Mouse (Mus musculus) MEL (cell line): ENCODE measurements at regions not wholly inside any gene's neighbourhood (a gene's known extent, or its start where the extent isn't known, plus 50 kb on each side); places are given as distances from the start of the nearest gene placed in this dataset.

Experiments
- DNase-seq: peaks from one replicate; pipeline ENCODE4 v3.0.0; 2011; ENCODE audit warnings: low read depth, low spot score
- H3K27ac ChIP-seq: 2 replicates; pipeline ENCODE4 v1.5.1; 2012; ENCODE audit warnings: low read depth, mild to moderate bottlenecking, control low read depth, low read length, moderate library complexity; ENCODE audit not compliant: control insufficient read depth
- H3K27me3 ChIP-seq, 2 experiments: fragments of 150-350 bp in 1 of 2; sonication (generic) in 1 of 2; 2 replicates each; pipeline ENCODE4 v1.6.1; 2012; ENCODE audit warnings: low read length in 2 of 2, mild to moderate bottlenecking in 2 of 2, improper control_type of control experiment in 1 of 2, moderate library complexity in 1 of 2; ENCODE audit not compliant: insufficient read depth in 2 of 2, control insufficient read depth in 1 of 2
- H3K36me3 ChIP-seq, 2 experiments: 2 replicates each; pipeline ENCODE4 v1.6.1; 2012 to 2014; ENCODE audit warnings: low read length in 2 of 2, improper control_type of control experiment in 1 of 2, inconsistent platforms in 1 of 2, mild to moderate bottlenecking in 1 of 2; ENCODE audit not compliant: insufficient read depth in 2 of 2, control insufficient read depth in 1 of 2
- H3K4me1 ChIP-seq, 2 experiments: fragments of 150-350 bp in 1 of 2; sonication (generic) in 1 of 2; 2 replicates each; pipeline ENCODE4 v1.6.1; 2012; ENCODE audit warnings: low read length in 2 of 2, improper control_type of control experiment in 1 of 2, mild to moderate bottlenecking in 1 of 2; ENCODE audit not compliant: insufficient read depth in 2 of 2, control insufficient read depth in 1 of 2
- H3K4me3 ChIP-seq, 2 experiments: fragments of 150-350 bp in 1 of 2; sonication (generic) in 1 of 2; 2 replicates each; pipeline ENCODE4 v1.5.1; 2012; ENCODE audit warnings: low read depth in 2 of 2, low read length in 2 of 2, mild to moderate bottlenecking in 2 of 2, moderate library complexity in 2 of 2, control low read depth in 1 of 2, improper control_type of control experiment in 1 of 2; ENCODE audit not compliant: control insufficient read depth in 1 of 2, insufficient read depth in 1 of 2
- H3K79me2 ChIP-seq: 2 replicates; pipeline ENCODE4 v1.6.1; 2012; ENCODE audit warnings: mild to moderate bottlenecking, low read length, moderate library complexity; ENCODE audit not compliant: control insufficient read depth, poor library complexity, insufficient read depth
- H3K9ac ChIP-seq: 2 replicates; pipeline ENCODE4 v1.6.1; 2012; ENCODE audit warnings: low read depth, mild to moderate bottlenecking, control low read depth, low read length, moderate library complexity; ENCODE audit not compliant: control insufficient read depth, poor library complexity, severe bottlenecking
- H3K9me3 ChIP-seq: fragments of 150-350 bp; sonication (generic); replicated peaks from 2 replicates; pipeline ENCODE4 v1.6.1; 2012; ENCODE audit warnings: mild to moderate bottlenecking, low read length, improper control_type of control experiment, moderate library complexity; ENCODE audit not compliant: insufficient read depth
- CHD1 ChIP-seq: IDR thresholded peaks from 2 replicates; pipeline ENCODE4 v1.6.1; 2012; ENCODE audit warnings: low read depth, mild to moderate bottlenecking, inconsistent platforms, low read length, improper control_type of control experiment
- E2F4 ChIP-seq: IDR thresholded peaks from 2 replicates; pipeline ENCODE4 v1.6.1; 2011; ENCODE audit warnings: low read depth, low read length, improper control_type of control experiment, borderline replicate concordance
- ETS1 ChIP-seq: IDR thresholded peaks from 2 replicates; pipeline ENCODE4 v1.6.1; 2012; ENCODE audit warnings: low read depth, mild to moderate bottlenecking, inconsistent platforms, low read length, improper control_type of control experiment, moderate library complexity
- GATA1 ChIP-seq: IDR thresholded peaks from 2 replicates; pipeline ENCODE4 v1.6.1; 2011; ENCODE audit warnings: low read depth, low read length, improper control_type of control experiment
- HCFC1 ChIP-seq: IDR thresholded peaks from 2 replicates; pipeline ENCODE4 v1.6.1; 2012; ENCODE audit warnings: low read depth, mild to moderate bottlenecking, inconsistent platforms, low read length, improper control_type of control experiment, moderate library complexity
- KAT2A ChIP-seq: conservative IDR thresholded peaks from 2 replicates; pipeline ENCODE4 v1.6.1; 2012; ENCODE audit warnings: low read depth, low read length, improper control_type of control experiment, inconsistent platforms
- MAFK ChIP-seq: IDR thresholded peaks from 2 replicates; pipeline ENCODE4 v1.6.1; 2011; ENCODE audit warnings: low read depth, mild to moderate bottlenecking, low read length, improper control_type of control experiment, borderline replicate concordance
- MAZ ChIP-seq: IDR thresholded peaks from 2 replicates; pipeline ENCODE4 v1.6.1; 2012; ENCODE audit warnings: low read depth, mild to moderate bottlenecking, inconsistent platforms, low read length, improper control_type of control experiment
- MXI1 ChIP-seq: IDR thresholded peaks from 2 replicates; pipeline ENCODE4 v1.6.1; 2011; ENCODE audit warnings: mild to moderate bottlenecking, low read depth, low read length, improper control_type of control experiment
- MYB ChIP-seq: IDR thresholded peaks from 2 replicates; pipeline ENCODE4 v1.6.1; 2011; ENCODE audit warnings: mild to moderate bottlenecking, low read depth, low read length, improper control_type of control experiment
- POLR2A ChIP-seq, 2 experiments: IDR thresholded peaks; 2 replicates each; pipeline ENCODE4 v1.6.1; 2011 to 2012; ENCODE audit warnings: low read length in 2 of 2, mild to moderate bottlenecking in 2 of 2, control low read depth in 1 of 2, improper control_type of control experiment in 1 of 2, low read depth in 1 of 2, moderate library complexity in 1 of 2; ENCODE audit not compliant: control insufficient read depth in 1 of 2, insufficient read depth in 1 of 2, poor library complexity in 1 of 2
- POLR2AphosphoS5 ChIP-seq: IDR thresholded peaks from 2 replicates; pipeline ENCODE4 v1.6.1; 2012; ENCODE audit warnings: low read depth, borderline replicate concordance, mild to moderate bottlenecking, inconsistent platforms, low read length, moderate library complexity, mixed read lengths
- RAD21 ChIP-seq: IDR thresholded peaks from 2 replicates; pipeline ENCODE4 v1.6.1; 2011; ENCODE audit warnings: mild to moderate bottlenecking, low read depth, low read length, improper control_type of control experiment
- SMC3 ChIP-seq: IDR thresholded peaks from 2 replicates; pipeline ENCODE4 v1.6.1; 2011; ENCODE audit warnings: low read depth, low read length, improper control_type of control experiment
- TAL1 ChIP-seq: IDR thresholded peaks from 2 replicates; pipeline ENCODE4 v1.6.1; 2012; ENCODE audit warnings: mild to moderate bottlenecking, inconsistent platforms, low read length, moderate library complexity, mixed read lengths
- UBTF ChIP-seq: IDR thresholded peaks from 2 replicates; pipeline ENCODE4 v1.6.1; 2012; ENCODE audit warnings: low read depth, mild to moderate bottlenecking, inconsistent platforms, low read length, improper control_type of control experiment, moderate library complexity, borderline replicate concordance; ENCODE audit not compliant: insufficient read depth
- ZKSCAN1 ChIP-seq: IDR thresholded peaks from 2 replicates; pipeline ENCODE4 v1.6.1; 2012; ENCODE audit warnings: low read depth, mild to moderate bottlenecking, inconsistent platforms, low read length, improper control_type of control experiment, moderate library complexity
- ZMIZ1 ChIP-seq: IDR thresholded peaks from 2 replicates; pipeline ENCODE4 v1.6.1; 2012; ENCODE audit warnings: low read depth, mild to moderate bottlenecking, inconsistent platforms, low read length, improper control_type of control experiment, moderate library complexity
- ZNF384 ChIP-seq: IDR thresholded peaks from 2 replicates; pipeline ENCODE4 v1.6.1; 2012; ENCODE audit warnings: low read depth, mild to moderate bottlenecking, inconsistent platforms, low read length, improper control_type of control experiment

- no peak for DNase-seq
- Histone ChIP-seq H3K4me1 (no peaks in the 10 kb centered on the region), H3K9me3 (no peaks in the 10 kb centered on the region), H3K27me3 (no peaks in the 10 kb centered on the region), H3K4me3 (no peak overlapping the region), H3K9ac (no peak overlapping the region), H3K27ac (no peak overlapping the region), H3K36me3 (no peaks in the 10 kb centered on the region), H3K79me2 (no peaks in the 10 kb centered on the region)
- no peak for TF ChIP-seq MAFK
- no peak for TF ChIP-seq HCFC1
- TF ChIP-seq KAT2A, result no peak
- TF ChIP-seq POLR2AphosphoS5, result no peak
- no peak for TF ChIP-seq RAD21
- no peak for TF ChIP-seq ZNF384
- TF ChIP-seq SMC3, result no peak
- TF ChIP-seq ETS1, result no peak
- TF ChIP-seq POLR2A (IDR thresholded peaks at IDR 0.05; ENCODE audit: control insufficient read depth in 1 of 2, insufficient read depth in 1 of 2, low read depth in 1 of 2, low read length in 2 of 2, poor library complexity in 1 of 2), result no peak
- no peak for TF ChIP-seq MAZ
- no peak for TF ChIP-seq TAL1
- TF ChIP-seq E2F4, result no peak
- no peak for TF ChIP-seq MXI1
- no peak for TF ChIP-seq ZKSCAN1
- TF ChIP-seq UBTF, result no peak
- no peak for TF ChIP-seq MYB
- no peak for TF ChIP-seq CHD1
- TF ChIP-seq GATA1, result no peak
These were observed 54.8 kb upstream of the Scel start for GRCm38 (mm10) chr14:103458340-103458739.

GRCm38 (mm10) chr14:103456106-103456505, 57.0 kb upstream of the Scel start:
- Histone ChIP-seq H3K4me3 (no peak overlapping the region), H3K36me3 (no peaks in the 10 kb centered on the region), H3K79me2 (no peaks in the 10 kb centered on the region), H3K4me1 (no peaks in the 10 kb centered on the region)
- no peak for DNase-seq
- TF ChIP-seq ZMIZ1 (no peak), HCFC1 (no peak)
- TF ChIP-seq, all 39 proteins: peak for 0
- no peak overlapping the region for H3K27ac ChIP-seq
- no peaks in the 10 kb centered on the region for H3K9me3 ChIP-seq
- no peak overlapping the region for H3K9ac ChIP-seq
- H3K27me3 ChIP-seq, result no peaks in the 10 kb centered on the region
